Mouse (Mus musculus) cerebellum, adult 2 months (tissue): ENCODE results near the gene Muc13.

ENCODE experiments used
- CTCF ChIP-seq: fragments of 200-500 bp; IDR thresholded peaks from 2 replicates; pipeline ENCODE4 v1.5.1; 2011; ENCODE audit warnings: low read depth, mild to moderate bottlenecking, control low read depth, low read length, moderate library complexity, borderline replicate concordance; ENCODE audit not compliant: insufficient read depth
- POLR2A ChIP-seq: fragments of 200-500 bp; IDR thresholded peaks from 2 replicates; pipeline ENCODE4 v1.6.1; 2011; ENCODE audit warnings: low read length, control low read depth, borderline replicate concordance; ENCODE audit not compliant: insufficient read depth

- TF ChIP-seq CTCF: no peak
- TF ChIP-seq POLR2A: no peak
These were observed 37.9 kb upstream of the Muc13 start for GRCm38 (mm10) chr16:33755961-33756360.
